Mouse (Mus musculus) layer of hippocampus, postnatal 36 days (tissue): ENCODE results near the gene Tmem263. TPM values are rescaled to one million over a fixed set of nuclear protein-coding genes. Genes with fewer than 3 reads are reported as not detected.

Experiments
- total RNA-seq, 2 experiments: library from RNA; stranded (reverse); gene quantifications; 2 replicates each; pipeline ENCODE4 v1.2.3; 2021

Gene Tmem263
- total RNA-seq, 2 experiments from 2014 or later, result 28.9 to 32.8 TPM

Other genes starting within 250 kb of the Tmem263 start
- gene Ric8b, start 185.0 kb upstream of the Tmem263 start, total RNA-seq, result 10 to 100 TPM; 41.6 to 42.8 TPM
- gene Fhl4, start 132 bp upstream of the Tmem263 start, total RNA-seq, result 1 to 10 TPM; 1.0 to 1.5 TPM
- gene Mterf2, start 25.4 kb downstream of the Tmem263 start, total RNA-seq, result 10 to 100 TPM; 16.0 to 18.9 TPM
- gene Cry1, start 82.4 kb downstream of the Tmem263 start, total RNA-seq, result 10 to 100 TPM; 13.4 TPM